Mouse (Mus musculus) embryonic facial prominence, embryonic 15.5 days (tissue): ENCODE data around the gene Grb10. TPM values are rescaled to one million over a fixed set of nuclear protein-coding genes. Genes with fewer than 3 reads are reported as not detected.

Experiments used
- ATAC-seq: fragments of 200-750 bp; cut with Nextera tagmentation; 2 replicates; pipeline ENCODE4 v1.8.0; 2017; ENCODE audit warnings: low read depth, moderate TSS enrichment; ENCODE audit not compliant: insufficient number of reproducible peaks, low FRiP score, low TSS enrichment
- H3K27ac ChIP-seq: fragments of 300-500 bp; sonication (generic); replicated peaks from 2 replicates; pipeline ENCODE4 v1.5.1; 2015; ENCODE audit warnings: mild to moderate bottlenecking, inconsistent platforms
- H3K27me3 ChIP-seq: fragments of 300-500 bp; sonication (generic); 2 replicates; pipeline ENCODE4 v1.6.1; 2015; ENCODE audit warnings: inconsistent platforms
- H3K36me3 ChIP-seq: fragments of 300-500 bp; sonication (generic); 2 replicates; pipeline ENCODE4 v1.6.1; 2015; ENCODE audit warnings: mild to moderate bottlenecking, inconsistent platforms
- H3K4me1 ChIP-seq: fragments of 300-500 bp; sonication (generic); 2 replicates; pipeline ENCODE4 v1.6.1; 2015; ENCODE audit warnings: inconsistent platforms
- H3K4me2 ChIP-seq: fragments of 300-500 bp; sonication (generic); replicated peaks from 2 replicates; pipeline ENCODE4 v1.6.1; 2015; ENCODE audit warnings: mild to moderate bottlenecking, inconsistent platforms
- H3K4me3 ChIP-seq: fragments of 300-500 bp; sonication (generic); replicated peaks from 2 replicates; pipeline ENCODE4 v1.5.1; 2015; ENCODE audit warnings: mild to moderate bottlenecking, inconsistent platforms
- H3K9ac ChIP-seq: fragments of 300-500 bp; sonication (generic); 2 replicates; pipeline ENCODE4 v1.6.1; 2015; ENCODE audit warnings: inconsistent platforms
- H3K9me3 ChIP-seq: fragments of 300-500 bp; sonication (generic); replicated peaks from 2 replicates; pipeline ENCODE4 v1.6.1; 2016; ENCODE audit warnings: inconsistent platforms
- WGBS: fragments of 180-500 bp; shearing (Covaris S2); methylation state at CpG from one replicate; pipeline ENCODE4 v1.1.7; 2015; 5-methylcytosine and 5-hydroxymethylcytosine counted together
- polyA plus RNA-seq: library from polyadenylated mRNA; unstranded; fragments of >200 nt; fragmentation: Nextera tagmentation; extraction: Ambion mirVana; gene quantifications from 2 replicates; pipeline ENCODE4 v1.2.1, GENCODE M21; 2015

Grb10 gene
- polyA plus RNA-seq, 1 experiment from 2014 or later = 396 TPM

DNA sequence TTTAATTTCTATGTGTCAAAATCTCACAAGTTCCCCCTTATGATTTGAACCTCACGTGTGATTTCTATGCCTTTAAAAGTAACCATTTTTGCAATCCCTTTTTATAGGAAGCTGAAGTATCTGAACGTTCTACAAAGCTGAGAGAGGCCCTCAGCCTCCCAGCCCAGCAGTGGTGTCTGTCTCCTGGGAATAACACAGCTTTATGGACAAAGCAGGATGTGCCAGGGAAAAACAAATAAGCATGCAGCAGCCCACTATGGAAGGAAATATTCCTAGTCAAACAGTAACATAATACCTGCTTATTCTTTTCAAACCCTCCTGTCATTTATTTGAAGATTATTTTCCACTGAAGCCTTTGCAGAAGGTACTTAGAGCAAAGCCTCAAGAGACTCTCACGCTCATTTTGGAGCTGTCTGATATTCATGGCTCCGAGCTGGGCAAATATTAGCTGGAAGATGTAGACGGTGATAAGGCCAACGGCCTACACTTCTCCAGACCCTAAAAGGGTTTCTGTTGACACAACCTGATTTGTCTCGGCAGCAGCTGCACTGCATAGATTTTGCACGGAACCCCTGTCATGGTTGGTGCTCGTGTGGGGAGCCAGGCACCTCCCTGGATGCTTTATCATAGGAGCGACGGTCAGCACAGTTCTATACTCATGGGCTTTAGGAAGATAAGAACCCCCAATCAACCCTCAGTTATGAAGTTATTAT, 153.8 kb downstream of the Grb10 start:
- Histone ChIP-seq H3K4me3 (no peak overlapping the region), H3K9me3 (no peaks in the 10 kb centered on the region)
- no peak for ATAC-seq

DNA sequence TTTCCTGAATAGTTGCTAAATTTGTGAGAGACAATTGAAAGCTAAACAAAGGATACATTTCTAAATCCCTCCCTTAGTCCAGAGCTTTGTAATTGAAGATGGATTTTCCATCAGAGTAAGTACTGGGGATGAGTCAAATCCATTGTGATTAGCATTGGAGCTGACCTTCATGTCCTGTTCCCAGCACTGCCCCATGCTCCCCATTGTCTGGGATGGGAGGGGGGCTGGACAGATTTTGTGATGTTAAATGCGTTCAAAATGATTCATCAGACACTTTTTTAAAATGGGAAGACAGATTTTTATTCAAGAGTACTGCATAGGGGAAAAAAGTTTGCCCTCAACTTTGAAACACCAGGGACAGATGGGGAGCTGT, 156.7 kb downstream of the Grb10 start:
- Histone ChIP-seq H3K27me3 (no peaks in the 10 kb centered on the region), H3K4me3 (no peak overlapping the region), H3K4me2 (no peak overlapping the region), H3K9ac (no peak overlapping the region), H3K9me3 (no peaks in the 10 kb centered on the region), H3K27ac (peak overlapping the region; percentile 98; the same call in 1 of the 2 replicates), H3K4me1 (peaks cover 41% of the 10 kb centered on the region), H3K36me3 (no peaks in the 10 kb centered on the region)
- ATAC-seq = no peak
- WGBS = 44% methylated on average over 1 of the region's 1 CpGs

More for the DNA sequence above, 153.8 kb downstream of the Grb10 start:
- 32% methylated on average over 11 of the region's 11 CpGs for WGBS
- Histone ChIP-seq H3K36me3 (no peaks in the 10 kb centered on the region), H3K9ac (no peak overlapping the region), H3K4me2 (no peak overlapping the region), H3K4me1 (peaks cover 19% of the 10 kb centered on the region), H3K27ac (peak overlapping the region; percentile 29; the same call in 1 of the 2 replicates), H3K27me3 (no peaks in the 10 kb centered on the region)

DNA sequence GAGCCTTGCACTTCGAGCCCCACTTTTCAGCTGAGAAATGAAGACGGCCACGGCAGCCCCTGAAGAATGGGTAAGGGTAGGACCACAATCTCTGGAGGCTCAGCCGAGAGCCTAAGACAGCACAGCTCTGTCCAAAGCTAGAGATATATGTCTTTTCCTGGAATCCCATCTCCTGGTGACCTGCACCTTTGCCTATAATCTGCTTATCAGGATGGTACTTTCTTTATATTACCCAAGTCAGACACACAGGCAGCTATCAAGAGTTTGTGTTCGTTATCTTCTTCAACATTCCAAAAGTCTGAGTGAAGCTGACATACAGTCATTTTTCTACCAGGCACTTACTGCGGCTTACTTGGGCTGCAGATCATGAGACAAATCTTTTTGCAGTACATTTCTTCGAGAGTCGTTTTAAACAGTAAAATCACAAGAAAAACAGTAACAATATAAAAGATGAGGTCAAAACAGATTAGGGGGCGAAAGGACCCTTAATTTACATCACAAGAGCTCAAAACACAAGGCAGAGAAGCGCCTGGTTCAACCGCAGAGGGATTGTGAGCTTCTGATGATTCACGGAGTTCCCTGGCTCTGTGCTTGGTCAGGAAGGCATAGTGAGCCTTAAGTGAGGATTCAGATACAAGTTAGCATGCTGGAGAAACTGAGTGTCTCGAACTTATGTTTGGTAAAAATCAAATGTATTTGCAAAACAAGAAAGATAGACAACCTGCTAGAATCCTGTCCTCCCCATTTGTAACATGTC, 157.3 kb downstream of the Grb10 start:
- Histone ChIP-seq H3K9me3 (no peaks in the 10 kb centered on the region), H3K4me1 (peaks cover 39% of the 10 kb centered on the region), H3K36me3 (no peaks in the 10 kb centered on the region), H3K4me3 (no peak overlapping the region), H3K27ac (peak overlapping the region; percentile 98), H3K4me2 (no peak overlapping the region), H3K9ac (no peak overlapping the region), H3K27me3 (no peaks in the 10 kb centered on the region)
- no peak for ATAC-seq
- 58% methylated on average over 13 of the region's 13 CpGs for WGBS

Other genes with a start within 250 kb of the Grb10 start
- 43.1 and 45.2 TPM in 2 replicates for gene Fignl1, start 229.7 kb downstream of the Grb10 start, polyA plus RNA-seq
- gene Ddc, start 140.5 kb downstream of the Grb10 start, polyA plus RNA-seq = 20.7 and 24.2 TPM in 2 replicates